Mouse (Mus musculus): ENCODE data around the gene Gm21704. TPM values are rescaled to one million over a fixed set of nuclear protein-coding genes. Genes with fewer than 3 reads are reported as not detected.
"Not testable (repeated sequence)": the region's sequence is repeated elsewhere in the genome, so short reads cannot be mapped to it uniquely, and the experiment has no call there.

Gm21704 gene
- not detected in 2 replicates for polyA plus RNA-seq (2016; fragmentation: Nextera tagmentation; extraction: Ambion mirVana)

- H3K36me3 ChIP-seq; H3K9me3 ChIP-seq; H3K27me3 ChIP-seq; ATAC-seq (ENCODE audit: insufficient number of reproducible peaks, insufficient read depth, low FRiP score, low TSS enrichment); H3K9ac ChIP-seq; H3K27ac ChIP-seq; H3K4me1 ChIP-seq; H3K4me3 ChIP-seq; H3K4me2 ChIP-seq (replicated peaks): not testable (repeated sequence)
- no CpG with 5 or more reads among the region's 9 CpGs for WGBS
Measured at GRCm38 (mm10) chrY:3410067-3410466, at the start of gene Gm21704, which contains the start of gene Gm21708. Gm21704 (minus strand) TSS chrY:3410167. Gm21708 (minus strand) TSS chrY:3410167.

GRCm38 (mm10) chrY:3345229-3345628, 64.7 kb downstream of the Gm21704 start, which contains the start of gene Gm21693:
Gm21693 (minus strand) TSS chrY:3345329.
- ATAC-seq (ENCODE audit: insufficient number of reproducible peaks, insufficient read depth, low FRiP score, low TSS enrichment); H3K36me3 ChIP-seq; H3K4me1 ChIP-seq; H3K4me3 ChIP-seq; H3K27me3 ChIP-seq; H3K9me3 ChIP-seq; H3K9ac ChIP-seq; H3K4me2 ChIP-seq (replicated peaks); H3K27ac ChIP-seq: not testable (repeated sequence)
- no CpG with 5 or more reads among the region's 9 CpGs for WGBS

- ATAC-seq (ENCODE audit: insufficient number of reproducible peaks, insufficient read depth, low FRiP score, low TSS enrichment); H3K4me2 ChIP-seq (replicated peaks); H3K27me3 ChIP-seq; H3K4me3 ChIP-seq; H3K9ac ChIP-seq; H3K4me1 ChIP-seq; H3K9me3 ChIP-seq; H3K36me3 ChIP-seq; H3K27ac ChIP-seq: not testable (repeated sequence)
- WGBS: no CpG with 5 or more reads among the region's 11 CpGs
Measured at GRCm38 (mm10) chrY:3340661-3341060, 69.3 kb downstream of the Gm21704 start.

Other genes starting within 250 kb of the Gm21704 start
- not detected in 2 replicates for gene Gm21677, start 103.7 kb downstream of the Gm21704 start, polyA plus RNA-seq (2016; fragmentation: Nextera tagmentation; extraction: Ambion mirVana)
- gene Gm21693, start 64.8 kb downstream of the Gm21704 start, polyA plus RNA-seq (2016; fragmentation: Nextera tagmentation; extraction: Ambion mirVana): not detected in 2 replicates
- gene Gm21708, start within 50 bp of the Gm21704 start, polyA plus RNA-seq (2016; fragmentation: Nextera tagmentation; extraction: Ambion mirVana): not detected in 2 replicates